In the genomic region with DNA sequence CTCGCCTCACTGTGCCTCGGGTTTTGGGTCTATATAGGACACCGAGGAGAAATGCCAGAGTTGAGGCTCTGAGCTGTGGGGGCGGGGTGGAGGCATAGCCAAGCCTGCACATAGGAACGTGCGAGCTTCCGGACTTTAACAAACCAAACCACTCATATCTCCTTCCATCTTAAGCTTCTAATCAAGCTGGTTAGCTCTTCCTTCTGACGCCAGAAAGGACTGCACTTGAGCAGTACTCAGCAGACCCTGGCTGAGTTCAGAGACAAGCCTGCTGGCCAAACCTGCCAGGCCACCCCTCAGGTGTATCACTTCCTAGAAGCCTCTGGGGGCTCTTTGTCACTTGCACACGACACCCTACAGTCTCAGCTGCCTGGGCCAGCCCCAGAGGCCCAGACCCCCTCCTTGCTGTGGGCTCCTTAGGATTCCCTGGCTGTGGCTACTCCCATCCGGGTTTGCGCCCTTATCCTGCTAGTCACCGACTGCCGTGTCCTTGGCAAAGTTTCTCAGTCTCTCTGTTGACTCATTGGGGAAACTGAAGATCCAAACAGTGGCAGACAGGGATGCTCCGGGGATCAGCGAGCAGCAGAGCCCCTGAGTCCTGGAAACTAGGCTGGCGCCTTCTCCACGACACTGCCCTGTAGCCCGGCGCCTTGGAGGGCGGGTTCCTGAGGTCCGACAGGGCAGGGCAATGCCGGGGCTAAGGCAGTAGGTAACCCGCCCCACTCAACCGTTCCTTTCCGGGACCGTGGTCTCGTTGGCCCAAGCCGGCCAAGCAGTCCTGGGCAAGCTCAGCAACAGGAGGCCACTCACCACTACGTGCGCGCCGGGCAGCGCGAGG, we compare ENCODE assay signal across 8 mouse cellular contexts. TPM values are rescaled to one million over a fixed set of nuclear protein-coding genes. Genes with fewer than 3 reads are reported as not detected.
DNase-seq lines count a peak whose midpoint lies in the region; ATAC-seq lines count a peak whose summit lies in the region.

No protein-coding gene starts in this region.

- peak; percentile 61 to 63 for DNase-seq in B cell, adult 2 months
- DNase-seq in NIH3T3 (ENCODE audit: low read depth), result peak; percentile 64
- peak; percentile 17 for DNase-seq in embryo, embryonic 11.5 days (ENCODE audit: low read depth, low spot score)
- DNase-seq in kidney, postnatal 25 days, result peak; percentile 20 to 48
- DNase-seq in lung, adult 18-20 months, result peak; percentile 12 to 48
- DNase-seq in thymus, postnatal 10 days (ENCODE audit: low spot score in 2 of 2), result peak; percentile 25 to 29

- H3K4me3 ChIP-seq in heart, embryonic 13.5 days, result peak overlapping the region; percentile 69
- H3K4me3 ChIP-seq in neural tube, embryonic 15.5 days (replicated peaks), result peak overlapping the region; percentile 78

- H3K9me3 ChIP-seq in heart, embryonic 13.5 days, result no peaks in the 10 kb centered on the region
- H3K9me3 ChIP-seq in neural tube, embryonic 15.5 days (replicated peaks), result no peaks in the 10 kb centered on the region

- peak overlapping the region; percentile 89 for H3K27ac ChIP-seq in heart, embryonic 13.5 days (replicated peaks)
- H3K27ac ChIP-seq in neural tube, embryonic 15.5 days (replicated peaks), result peak overlapping the region; percentile 89

- H3K4me1 ChIP-seq in heart, embryonic 13.5 days, result peaks cover 22% of the 10 kb centered on the region
- H3K4me1 ChIP-seq in neural tube, embryonic 15.5 days, result peaks cover 21% of the 10 kb centered on the region

- H3K9ac ChIP-seq in heart, embryonic 13.5 days, result peak overlapping the region; percentile 86
- H3K9ac ChIP-seq in neural tube, embryonic 15.5 days (replicated peaks), result peak overlapping the region; percentile 71

- H3K27me3 ChIP-seq in heart, embryonic 13.5 days (replicated peaks), result no peaks in the 10 kb centered on the region
- H3K27me3 ChIP-seq in neural tube, embryonic 15.5 days (replicated peaks), result no peaks in the 10 kb centered on the region

- 2% methylated on average over 34 of the region's 34 CpGs for WGBS in heart, embryonic 13.5 days
- 6% methylated on average over 34 of the region's 34 CpGs for WGBS in neural tube, embryonic 15.5 days

- peaks cover 14% of the 10 kb centered on the region for H3K36me3 ChIP-seq in heart, embryonic 13.5 days
- no peaks in the 10 kb centered on the region for H3K36me3 ChIP-seq in neural tube, embryonic 15.5 days

- 0 out of 2 replicates have a peak, but pooled peaks have one; percentile 44 for ATAC-seq in heart, embryonic 13.5 days (ENCODE audit: extremely low read depth, insufficient number of reproducible peaks, low FRiP score, low TSS enrichment)
- peak; percentile 60 for ATAC-seq in neural tube, embryonic 15.5 days (ENCODE audit: low FRiP score)

- H3K4me2 ChIP-seq in heart, embryonic 13.5 days, result peak overlapping the region; percentile 97
- H3K4me2 ChIP-seq in neural tube, embryonic 15.5 days, result peak overlapping the region; percentile 98

RNA-seq across cellular contexts. Expression of gene Kdsr, which starts 0.6 kb away (rescaled TPM):
- 8.3 and 9.7 TPM in 2 replicates for polyA plus RNA-seq in heart, embryonic 13.5 days (2015; fragmentation: Nextera tagmentation; extraction: Ambion mirVana)
- 10.1 and 12.1 TPM in 2 replicates for polyA plus RNA-seq in neural tube, embryonic 15.5 days (2015; fragmentation: Nextera tagmentation; extraction: Ambion mirVana)

RNA-seq across cellular contexts. Expression of gene Vps4b, which starts 37.6 kb away (rescaled TPM):
- polyA plus RNA-seq in heart, embryonic 13.5 days (2015; fragmentation: Nextera tagmentation; extraction: Ambion mirVana), result 39.0 and 40.3 TPM in 2 replicates
- 29.0 and 42.3 TPM in 2 replicates for polyA plus RNA-seq in neural tube, embryonic 15.5 days (2015; fragmentation: Nextera tagmentation; extraction: Ambion mirVana)

RNA-seq across cellular contexts. Expression of gene Bcl2, which starts 44.9 kb away (rescaled TPM):
- polyA plus RNA-seq in heart, embryonic 13.5 days (2015; fragmentation: Nextera tagmentation; extraction: Ambion mirVana), result 6.7 and 7.2 TPM in 2 replicates
- polyA plus RNA-seq in neural tube, embryonic 15.5 days (2015; fragmentation: Nextera tagmentation; extraction: Ambion mirVana), result 16.7 and 20.9 TPM in 2 replicates

Comparison
In these comparisons a context has a peak if more than half of its experiments do, and no peak if none do; other contexts are left out.
1. Peak in every context shown above with its lines: DNase-seq, ATAC-seq, H3K4me3 ChIP-seq and H3K27ac ChIP-seq.